Mouse (Mus musculus) MEL (cell line): ENCODE measurements around the gene Sars. TPM values are rescaled to one million over a fixed set of nuclear protein-coding genes. Genes with fewer than 3 reads are reported as not detected.

Experiments used
- DNase-seq: peaks from one replicate; pipeline ENCODE4 v3.0.0; 2011; ENCODE audit warnings: low read depth, low spot score
- H3K27ac ChIP-seq: 2 replicates; pipeline ENCODE4 v1.5.1; 2012; ENCODE audit warnings: low read depth, mild to moderate bottlenecking, control low read depth, low read length, moderate library complexity; ENCODE audit not compliant: control insufficient read depth
- H3K27me3 ChIP-seq, 2 experiments: fragments of 150-350 bp in 1 of 2; sonication (generic) in 1 of 2; 2 replicates each; pipeline ENCODE4 v1.6.1; 2012; ENCODE audit warnings: low read length in 2 of 2, mild to moderate bottlenecking in 2 of 2, improper control_type of control experiment in 1 of 2, moderate library complexity in 1 of 2; ENCODE audit not compliant: insufficient read depth in 2 of 2, control insufficient read depth in 1 of 2
- H3K36me3 ChIP-seq, 2 experiments: 2 replicates each; pipeline ENCODE4 v1.6.1; 2012 to 2014; ENCODE audit warnings: low read length in 2 of 2, improper control_type of control experiment in 1 of 2, inconsistent platforms in 1 of 2, mild to moderate bottlenecking in 1 of 2; ENCODE audit not compliant: insufficient read depth in 2 of 2, control insufficient read depth in 1 of 2
- H3K4me1 ChIP-seq, 2 experiments: fragments of 150-350 bp in 1 of 2; sonication (generic) in 1 of 2; 2 replicates each; pipeline ENCODE4 v1.6.1; 2012; ENCODE audit warnings: low read length in 2 of 2, improper control_type of control experiment in 1 of 2, mild to moderate bottlenecking in 1 of 2; ENCODE audit not compliant: insufficient read depth in 2 of 2, control insufficient read depth in 1 of 2
- H3K4me3 ChIP-seq, 2 experiments: fragments of 150-350 bp in 1 of 2; sonication (generic) in 1 of 2; 2 replicates each; pipeline ENCODE4 v1.5.1; 2012; ENCODE audit warnings: low read depth in 2 of 2, low read length in 2 of 2, mild to moderate bottlenecking in 2 of 2, moderate library complexity in 2 of 2, control low read depth in 1 of 2, improper control_type of control experiment in 1 of 2; ENCODE audit not compliant: control insufficient read depth in 1 of 2, insufficient read depth in 1 of 2
- H3K79me2 ChIP-seq: 2 replicates; pipeline ENCODE4 v1.6.1; 2012; ENCODE audit warnings: mild to moderate bottlenecking, low read length, moderate library complexity; ENCODE audit not compliant: control insufficient read depth, poor library complexity, insufficient read depth
- H3K9ac ChIP-seq: 2 replicates; pipeline ENCODE4 v1.6.1; 2012; ENCODE audit warnings: low read depth, mild to moderate bottlenecking, control low read depth, low read length, moderate library complexity; ENCODE audit not compliant: control insufficient read depth, poor library complexity, severe bottlenecking
- H3K9me3 ChIP-seq: fragments of 150-350 bp; sonication (generic); replicated peaks from 2 replicates; pipeline ENCODE4 v1.6.1; 2012; ENCODE audit warnings: mild to moderate bottlenecking, low read length, improper control_type of control experiment, moderate library complexity; ENCODE audit not compliant: insufficient read depth
- BHLHE40 ChIP-seq: IDR thresholded peaks from 2 replicates; pipeline ENCODE4 v1.6.1; 2012; ENCODE audit warnings: low read depth, mild to moderate bottlenecking, inconsistent platforms, low read length, improper control_type of control experiment, borderline replicate concordance
- E2F4 ChIP-seq: IDR thresholded peaks from 2 replicates; pipeline ENCODE4 v1.6.1; 2011; ENCODE audit warnings: low read depth, low read length, improper control_type of control experiment, borderline replicate concordance
- ELF1 ChIP-seq: IDR thresholded peaks from 2 replicates; pipeline ENCODE4 v1.6.1; 2014; ENCODE audit warnings: low read depth, mild to moderate bottlenecking, inconsistent platforms, low read length, improper control_type of control experiment, moderate library complexity
- ETS1 ChIP-seq: IDR thresholded peaks from 2 replicates; pipeline ENCODE4 v1.6.1; 2012; ENCODE audit warnings: low read depth, mild to moderate bottlenecking, inconsistent platforms, low read length, improper control_type of control experiment, moderate library complexity
- GABPA ChIP-seq: IDR thresholded peaks from 2 replicates; pipeline ENCODE4 v1.6.1; 2012; ENCODE audit warnings: low read depth, mild to moderate bottlenecking, inconsistent platforms, low read length, improper control_type of control experiment, moderate library complexity
- HCFC1 ChIP-seq: IDR thresholded peaks from 2 replicates; pipeline ENCODE4 v1.6.1; 2012; ENCODE audit warnings: low read depth, mild to moderate bottlenecking, inconsistent platforms, low read length, improper control_type of control experiment, moderate library complexity
- KAT2A ChIP-seq: conservative IDR thresholded peaks from 2 replicates; pipeline ENCODE4 v1.6.1; 2012; ENCODE audit warnings: low read depth, low read length, improper control_type of control experiment, inconsistent platforms
- MAFK ChIP-seq: IDR thresholded peaks from 2 replicates; pipeline ENCODE4 v1.6.1; 2011; ENCODE audit warnings: low read depth, mild to moderate bottlenecking, low read length, improper control_type of control experiment, borderline replicate concordance
- MAX ChIP-seq: IDR thresholded peaks from 2 replicates; pipeline ENCODE4 v1.6.1; 2011; ENCODE audit warnings: low read length, improper control_type of control experiment
- POLR2A ChIP-seq, 2 experiments: IDR thresholded peaks; 2 replicates each; pipeline ENCODE4 v1.6.1; 2011 to 2012; ENCODE audit warnings: low read length in 2 of 2, mild to moderate bottlenecking in 2 of 2, control low read depth in 1 of 2, improper control_type of control experiment in 1 of 2, low read depth in 1 of 2, moderate library complexity in 1 of 2; ENCODE audit not compliant: control insufficient read depth in 1 of 2, insufficient read depth in 1 of 2, poor library complexity in 1 of 2
- RAD21 ChIP-seq: IDR thresholded peaks from 2 replicates; pipeline ENCODE4 v1.6.1; 2011; ENCODE audit warnings: mild to moderate bottlenecking, low read depth, low read length, improper control_type of control experiment
- RCOR1 ChIP-seq: IDR thresholded peaks from 2 replicates; pipeline ENCODE4 v1.6.1; 2012; ENCODE audit warnings: low read depth, mild to moderate bottlenecking, inconsistent platforms, low read length, improper control_type of control experiment
- TAL1 ChIP-seq: IDR thresholded peaks from 2 replicates; pipeline ENCODE4 v1.6.1; 2012; ENCODE audit warnings: mild to moderate bottlenecking, inconsistent platforms, low read length, moderate library complexity, mixed read lengths
- TCF12 ChIP-seq: IDR thresholded peaks from 2 replicates; pipeline ENCODE4 v1.6.1; 2014; ENCODE audit warnings: low read depth, mild to moderate bottlenecking, inconsistent platforms, low read length, improper control_type of control experiment, moderate library complexity
- UBTF ChIP-seq: IDR thresholded peaks from 2 replicates; pipeline ENCODE4 v1.6.1; 2012; ENCODE audit warnings: low read depth, mild to moderate bottlenecking, inconsistent platforms, low read length, improper control_type of control experiment, moderate library complexity, borderline replicate concordance; ENCODE audit not compliant: insufficient read depth
- USF1 ChIP-seq: IDR thresholded peaks from 2 replicates; pipeline ENCODE4 v1.6.1; 2014; ENCODE audit warnings: low read depth, mild to moderate bottlenecking, inconsistent platforms, low read length, improper control_type of control experiment, moderate library complexity
- USF2 ChIP-seq, 2 experiments: IDR thresholded peaks; 2 replicates each; pipeline ENCODE4 v1.6.1; 2011 to 2012; ENCODE audit warnings: improper control_type of control experiment in 2 of 2, low read length in 2 of 2, borderline replicate concordance in 1 of 2, inconsistent platforms in 1 of 2, low read depth in 1 of 2, mild to moderate bottlenecking in 1 of 2; ENCODE audit not compliant: insufficient read depth in 1 of 2
- polyA plus RNA-seq, 2 experiments: library from polyadenylated mRNA; stranded (reverse) in 1 of 2; unstranded in 1 of 2; fragments of >175 nt in 1 of 2; fragments of >200 nt in 1 of 2; gene quantifications; 2 replicates each; pipeline versions ENCODE4 v1.2.1 to v1.2.4; 2012; ENCODE audit warnings: low replicate concordance in 2 of 2, low read depth in 1 of 2; ENCODE audit not compliant: insufficient read length in 2 of 2, insufficient read depth in 1 of 2, missing spikeins in 1 of 2
- total RNA-seq: library from RNA; depleted of rRNA; stranded (reverse); fragments of 300-350 nt; gene quantifications from 2 replicates; pipeline ENCODE4 v1.2.3, GENCODE M21; 2012

Gene Sars
- total and polyA plus RNA-seq, 3 experiments: 202 to 337 TPM; not detected in 1

DNA sequence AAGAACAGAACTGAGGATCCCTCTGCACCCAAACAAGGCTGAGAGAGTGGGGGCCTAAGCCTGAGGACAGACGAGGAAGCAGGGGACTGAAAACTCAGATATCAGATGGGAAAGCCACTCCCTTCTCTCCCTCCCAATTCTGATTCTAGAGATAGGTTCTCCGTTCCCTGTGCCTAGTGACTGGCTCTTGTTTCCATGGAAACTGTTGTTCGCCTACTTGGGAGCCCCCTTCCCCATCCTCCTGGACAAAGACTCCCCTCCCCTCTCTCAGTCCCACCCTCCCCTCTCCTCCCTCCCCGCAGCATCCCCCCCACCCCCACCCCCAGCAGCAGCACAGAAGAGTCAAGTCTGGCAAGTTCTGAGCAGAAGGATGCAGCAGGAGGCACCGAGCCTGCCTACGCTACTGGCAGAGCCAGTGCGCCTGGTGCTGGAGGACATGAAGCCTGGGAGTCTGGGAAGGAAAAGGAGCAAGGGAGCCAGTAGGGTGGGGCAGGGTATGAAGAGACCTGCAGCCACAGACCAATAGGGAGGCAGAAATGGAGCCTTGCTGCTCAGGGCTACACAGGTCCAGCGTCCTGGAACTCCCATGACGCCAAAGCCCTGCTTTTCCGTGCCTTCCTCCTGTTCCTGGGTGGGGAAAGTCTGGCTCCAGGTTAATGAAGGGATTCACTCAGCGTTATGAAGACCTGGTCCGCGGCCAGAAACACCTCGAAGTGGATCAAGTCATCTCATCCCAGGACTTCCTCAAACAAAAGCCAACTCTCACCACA, 39.3 kb downstream of the Sars start:
- Histone ChIP-seq H3K9ac (no peak overlapping the region), H3K4me1 (no peaks in the 10 kb centered on the region), H3K9me3 (no peaks in the 10 kb centered on the region), H3K79me2 (no peaks in the 10 kb centered on the region), H3K27me3 (no peaks in the 10 kb centered on the region), H3K4me3 (no peak overlapping the region), H3K36me3 (no peaks in the 10 kb centered on the region), H3K27ac (no peak overlapping the region)
- TF ChIP-seq USF2 (IDR thresholded peaks at IDR 0.05; ENCODE audit: borderline replicate concordance in 1 of 2, insufficient read depth in 1 of 2, low read depth in 1 of 2, low read length in 2 of 2) (no peak), HCFC1 (no peak)
- DNase-seq: no peak

DNA sequence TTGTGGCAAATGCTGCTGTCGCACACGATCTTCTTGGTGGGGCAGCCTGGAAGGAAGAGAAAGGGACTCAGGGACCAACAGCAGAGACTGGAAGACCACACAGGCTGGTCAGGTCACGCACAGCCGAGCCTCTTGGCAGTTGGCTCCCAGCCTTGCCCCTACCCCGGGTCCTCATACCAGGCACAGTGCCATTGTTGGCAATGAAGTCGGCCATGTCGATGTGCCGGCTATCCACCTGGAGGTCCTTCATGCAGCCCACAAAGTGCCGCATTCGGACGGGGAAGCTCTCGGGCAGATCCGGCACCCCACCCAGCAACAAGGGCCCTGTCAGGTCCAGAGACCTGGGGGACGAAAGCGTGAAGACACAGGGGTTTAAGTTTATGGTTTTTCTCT, 42.5 kb downstream of the Sars start:
- TF ChIP-seq MAX (no peak), RCOR1 (no peak), BHLHE40 (no peak), POLR2A (IDR thresholded peaks at IDR 0.05; ENCODE audit: control insufficient read depth in 1 of 2, insufficient read depth in 1 of 2, low read depth in 1 of 2, low read length in 2 of 2, poor library complexity in 1 of 2) (no peak), RAD21 (no peak), UBTF (no peak), USF2 (IDR thresholded peaks at IDR 0.05; ENCODE audit: borderline replicate concordance in 1 of 2, insufficient read depth in 1 of 2, low read depth in 1 of 2, low read length in 2 of 2) (no peak), ELF1 (no peak), KAT2A (no peak), TCF12 (no peak), ETS1 (no peak), GABPA (no peak), TAL1 (no peak), USF1 (no peak), MAFK (no peak), E2F4 (no peak)
- Histone ChIP-seq H3K27ac (no peak overlapping the region), H3K9ac (no peak overlapping the region), H3K27me3 (no peaks in the 10 kb centered on the region), H3K4me3 (no peak overlapping the region), H3K79me2 (no peaks in the 10 kb centered on the region), H3K9me3 (no peaks in the 10 kb centered on the region), H3K4me1 (no peaks in the 10 kb centered on the region), H3K36me3 (no peaks in the 10 kb centered on the region)
- DNase-seq: no peak
